Mouse (Mus musculus): ENCODE data around the gene Olfr1156. TPM values are rescaled to one million over a fixed set of nuclear protein-coding genes. Genes with fewer than 3 reads are reported as not detected.

Olfr1156 gene
- under 1 TPM; 0.06 to 0.07 TPM for polyA plus RNA-seq (2017; shearing (Covaris generic))

DNA sequence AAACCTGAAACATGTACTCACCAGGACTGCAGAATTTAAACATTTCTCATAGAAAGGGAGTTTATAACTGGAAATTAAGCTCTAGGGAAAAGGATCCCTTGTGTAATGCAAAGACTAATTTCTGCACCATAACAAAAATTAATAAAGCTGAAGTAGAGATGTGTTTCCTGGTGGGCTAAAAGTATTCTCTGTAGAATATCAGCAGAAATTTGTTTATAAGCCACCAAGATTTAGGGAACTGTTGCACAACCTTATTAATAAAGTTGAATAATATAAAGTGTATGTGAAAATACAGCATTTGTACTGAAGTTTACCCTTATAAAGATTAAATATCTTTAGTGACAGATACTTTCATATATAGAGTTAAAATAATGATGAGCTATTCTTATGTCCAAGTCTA lies at the start of gene Olfr1156:
Olfr1156 (minus strand) TSS at position 101 of the 400 bp plus-strand sequence.

GRCm38 (mm10) chr2:87989813-87990212 lies 36.9 kb upstream of the Olfr1156 start, which contains the start of gene Olfr1158:
Olfr1158 (plus strand) TSS chr2:87990113.

GRCm38 (mm10) chr2:87974563-87974962 lies 21.7 kb upstream of the Olfr1156 start, which contains the start of gene Olfr74:
Olfr74 (minus strand) TSS chr2:87974663.

GRCm38 (mm10) chr2:87968199-87968598 lies 15.3 kb upstream of the Olfr1156 start, which contains the start of gene Olfr1157:
Olfr1157 (minus strand) TSS chr2:87968299.

DNA sequence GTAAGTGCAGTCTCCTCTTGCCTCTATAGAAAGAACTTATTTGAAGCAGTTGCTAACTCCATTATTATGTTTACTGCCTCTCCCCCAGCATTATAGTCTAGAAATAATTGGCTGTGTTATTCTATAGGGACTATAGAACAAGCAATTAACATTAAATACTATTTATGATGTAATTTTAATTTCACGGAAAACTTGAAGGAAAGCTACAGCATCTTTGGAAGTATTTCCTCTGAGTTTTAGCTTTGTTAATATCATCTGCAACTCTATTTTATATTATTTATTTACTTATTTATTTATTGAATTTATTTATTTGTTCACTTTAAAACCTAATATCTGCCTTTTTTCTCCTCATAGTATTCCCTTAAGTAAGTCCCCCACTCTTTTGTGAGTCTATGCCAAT lies 7.9 kb downstream of the Olfr1156 start, which contains the start of gene Olfr1155:
Olfr1155 (minus strand) TSS at position 101 of the 400 bp plus-strand sequence.

GRCm38 (mm10) chr2:87905066-87905465 lies 47.8 kb downstream of the Olfr1156 start, which contains the start of gene Olfr1154:
Olfr1154 (minus strand) TSS chr2:87905166.

Other genes starting within 250 kb of the Olfr1156 start
- gene Olfr1137, start 239.9 kb downstream of the Olfr1156 start, polyA plus RNA-seq (2017; shearing (Covaris generic)) = not detected
- under 1 TPM in 1 of 2 experiments, not detected in 1; 0.11 TPM for gene Olfr1138, start 213.1 kb downstream of the Olfr1156 start, polyA plus RNA-seq (2017; shearing (Covaris generic))
- under 1 TPM in 1 of 2 experiments, not detected in 1; 0.31 TPM for gene Olfr1140, start 209.3 kb downstream of the Olfr1156 start, polyA plus RNA-seq (2017; shearing (Covaris generic))
- gene Olfr1141, start 199.1 kb downstream of the Olfr1156 start, polyA plus RNA-seq (2017; shearing (Covaris generic)) = not detected
- not detected for gene Olfr152, start 173.6 kb downstream of the Olfr1156 start, polyA plus RNA-seq (2017; shearing (Covaris generic))
- gene Olfr1143, start 152.5 kb downstream of the Olfr1156 start, polyA plus RNA-seq (2017; shearing (Covaris generic)) = not detected
- not detected for gene Olfr1145, start 143.3 kb downstream of the Olfr1156 start, polyA plus RNA-seq (2017; shearing (Covaris generic))
- gene Olfr1148, start 122.6 kb downstream of the Olfr1156 start, polyA plus RNA-seq (2017; shearing (Covaris generic)) = under 1 TPM; 0.27 to 0.42 TPM
- not detected for gene Olfr1150-ps1, start 109.1 kb downstream of the Olfr1156 start, polyA plus RNA-seq (2017; shearing (Covaris generic))
- under 1 TPM in 1 of 2 experiments, not detected in 1; 0.45 TPM for gene Olfr1151, start 97.2 kb downstream of the Olfr1156 start, polyA plus RNA-seq (2017; shearing (Covaris generic))
- under 1 TPM in 1 of 2 experiments, not detected in 1; 0.06 TPM for gene Olfr1152, start 86.6 kb downstream of the Olfr1156 start, polyA plus RNA-seq (2017; shearing (Covaris generic))
- gene Olfr1153, start 58.1 kb downstream of the Olfr1156 start, polyA plus RNA-seq (2017; shearing (Covaris generic)) = under 1 TPM in 1 of 2 experiments, not detected in 1; 0.22 TPM
- gene Olfr1154, start 47.9 kb downstream of the Olfr1156 start, polyA plus RNA-seq (2017; shearing (Covaris generic)) = under 1 TPM in 1 of 2 experiments, not detected in 1; 0.20 TPM
- gene Olfr1155, start 8.0 kb downstream of the Olfr1156 start, polyA plus RNA-seq (2017; shearing (Covaris generic)) = not detected
- gene Olfr1157, start 15.2 kb upstream of the Olfr1156 start, polyA plus RNA-seq (2017; shearing (Covaris generic)) = under 1 TPM in 1 of 2 experiments, not detected in 1; 0.08 TPM
- not detected for gene Olfr74, start 21.6 kb upstream of the Olfr1156 start, polyA plus RNA-seq (2017; shearing (Covaris generic))
- gene Olfr1158, start 37.0 kb upstream of the Olfr1156 start, polyA plus RNA-seq (2017; shearing (Covaris generic)) = not detected
- gene Olfr1160, start 55.2 kb upstream of the Olfr1156 start, polyA plus RNA-seq (2017; shearing (Covaris generic)) = not detected
- under 1 TPM in 1 of 2 experiments, not detected in 1; 0.41 TPM for gene Olfr1161, start 69.7 kb upstream of the Olfr1156 start, polyA plus RNA-seq (2017; shearing (Covaris generic))
- gene Olfr73, start 84.6 kb upstream of the Olfr1156 start, polyA plus RNA-seq (2017; shearing (Covaris generic)) = under 1 TPM in 1 of 2 experiments, not detected in 1; 0.11 TPM
- not detected for gene Olfr1162, start 98.0 kb upstream of the Olfr1156 start, polyA plus RNA-seq (2017; shearing (Covaris generic))
- not detected for gene Olfr1163, start 118.7 kb upstream of the Olfr1156 start, polyA plus RNA-seq (2017; shearing (Covaris generic))
- not detected for gene Olfr1164, start 140.9 kb upstream of the Olfr1156 start, polyA plus RNA-seq (2017; shearing (Covaris generic))
- gene Olfr1166, start 175.2 kb upstream of the Olfr1156 start, polyA plus RNA-seq (2017; shearing (Covaris generic)) = not detected
- not detected for gene Olfr1167, start 202.1 kb upstream of the Olfr1156 start, polyA plus RNA-seq (2017; shearing (Covaris generic))
- not detected for gene Olfr1168, start 228.8 kb upstream of the Olfr1156 start, polyA plus RNA-seq (2017; shearing (Covaris generic))

Data from activated CD4-positive, CD25-positive, alpha-beta regulatory T cell (primary cell).